Mouse (Mus musculus): ENCODE results near the gene Clcn3. TPM values are rescaled to one million over a fixed set of nuclear protein-coding genes. Genes with fewer than 3 reads are reported as not detected.

Gene Clcn3
- polyA plus RNA-seq, 1 experiment from 2014 or later, result 22.1 TPM

DNA sequence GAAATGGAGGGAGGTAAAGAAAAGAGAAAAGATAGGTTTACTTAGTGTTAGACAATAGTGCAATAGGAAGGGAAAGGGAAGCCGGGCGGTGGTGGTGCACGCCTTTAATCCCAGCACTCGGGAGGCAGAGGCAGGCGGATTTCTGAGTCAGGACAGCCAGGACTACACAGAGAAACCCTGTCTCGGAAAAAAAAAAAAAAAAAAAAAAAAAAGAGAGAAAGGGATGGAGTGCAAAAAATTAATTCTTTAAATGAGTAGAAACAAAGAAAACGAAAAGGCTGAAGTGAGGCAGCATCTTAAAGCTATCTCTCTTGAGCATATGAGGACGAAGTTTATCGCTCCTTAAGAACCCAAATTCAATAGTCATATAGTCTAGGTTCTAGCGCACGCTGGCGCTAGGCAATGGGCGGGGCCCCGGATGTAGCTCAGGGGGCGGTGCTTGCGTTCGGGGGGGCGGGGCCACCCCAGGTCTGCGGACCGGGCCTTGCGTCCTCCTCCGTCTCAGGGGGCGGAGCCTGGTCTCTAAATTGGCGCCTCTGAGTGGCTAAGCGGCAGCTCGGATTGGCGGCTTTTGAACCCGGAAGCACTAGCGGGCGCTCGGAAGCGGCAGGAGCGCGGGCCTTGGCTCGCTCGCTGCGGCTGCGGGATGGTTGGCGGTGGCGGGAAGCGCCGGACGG lies 93.1 kb downstream of the Clcn3 start, which contains the start of gene Hpf1:
Gene Hpf1, plus strand, starts transcription at position 576 of the 677 bp plus-strand sequence.
- peak; percentile 96 for ATAC-seq (ENCODE audit: insufficient number of reproducible peaks, insufficient read depth, low FRiP score, low read depth)
- H3K27ac ChIP-seq (replicated peaks in 1 of 2; ENCODE audit: control insufficient read depth in 1 of 2, insufficient read depth in 1 of 2, low read depth in 2 of 2, low read length in 2 of 2), result no peak within 1 kb of the TSS
- H3K27me3 ChIP-seq (ENCODE audit: control insufficient read depth, insufficient read depth, low read length), result no peaks in the 10 kb centered on the region
- 6% methylated on average over 40 of the region's 43 CpGs for WGBS
- H3K4me1 ChIP-seq (ENCODE audit: control insufficient read depth in 2 of 2, insufficient read depth in 2 of 2, low read length in 2 of 2), result peaks cover 2 to 22% of the 10 kb centered on the region in 2 experiments
- H3K4me3 ChIP-seq (ENCODE audit: control insufficient read depth in 1 of 2, insufficient read depth in 1 of 2, low read depth in 1 of 2, low read length in 2 of 2), result peak within 1 kb of the TSS; percentile 84 to 88
- peak within 1 kb of the TSS; percentile 86 for H3K9ac ChIP-seq (ENCODE audit: low read length)
- H3K9me3 ChIP-seq (ENCODE audit: control insufficient read depth, low read length), result no peaks in the 10 kb centered on the region
- H3K4me2 ChIP-seq (ENCODE audit: low read length), result peak within 1 kb of the TSS; percentile 72
- peaks cover 4% of the 10 kb centered on the region; the same call in 1 of the 2 replicates for H3K36me3 ChIP-seq (ENCODE audit: control insufficient read depth, insufficient read depth, low read length)

DNA sequence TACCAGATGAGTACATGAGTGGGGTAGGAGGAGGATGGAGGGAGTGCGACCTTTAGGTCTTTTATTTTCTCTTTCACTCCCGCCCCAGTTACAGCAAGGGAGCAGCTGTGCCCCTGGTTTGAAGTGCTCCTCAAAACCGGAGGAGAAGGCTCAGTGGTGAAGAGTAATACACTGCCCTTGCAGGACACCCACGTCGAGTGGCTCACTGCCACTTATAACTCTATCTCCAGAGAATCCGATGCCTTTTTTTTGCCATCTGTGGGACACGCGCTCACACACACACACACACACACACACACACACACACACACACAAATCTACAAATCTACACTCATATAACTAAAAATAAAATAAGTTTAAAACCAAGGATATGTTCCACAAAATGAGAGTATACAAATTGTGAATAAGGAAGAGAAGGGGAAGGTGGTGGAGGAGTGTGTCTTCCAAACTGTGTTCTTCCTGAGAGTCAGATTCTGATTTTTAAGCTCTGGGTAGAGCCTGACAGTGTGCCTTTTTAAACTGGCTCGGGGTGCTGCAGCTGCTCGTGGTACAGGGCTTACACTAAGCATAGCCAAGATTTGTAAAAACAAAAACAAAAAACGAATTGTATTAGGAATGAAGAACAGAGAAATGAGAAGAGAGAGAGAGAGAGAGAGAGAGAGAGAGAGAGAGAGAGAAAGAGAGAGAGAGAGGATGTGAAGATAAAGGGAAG lies 93.8 kb downstream of the Clcn3 start:
- WGBS, result 79% methylated on average over 11 of the region's 11 CpGs
- Histone ChIP-seq H3K27ac (replicated peaks in 1 of 2; ENCODE audit: control insufficient read depth in 1 of 2, insufficient read depth in 1 of 2, low read depth in 2 of 2, low read length in 2 of 2) (no peak overlapping the region), H3K27me3 (ENCODE audit: control insufficient read depth, insufficient read depth, low read length) (no peaks in the 10 kb centered on the region), H3K4me2 (ENCODE audit: low read length) (peak overlapping the region; percentile 72; the same call in 1 of the 2 replicates), H3K4me3 (ENCODE audit: control insufficient read depth in 1 of 2, insufficient read depth in 1 of 2, low read depth in 1 of 2, low read length in 2 of 2) (0 out of 4 replicates have a peak overlapping the region, but pooled peaks of 1 of the 2 experiments have one; percentile 84), H3K4me1 (ENCODE audit: control insufficient read depth in 2 of 2, insufficient read depth in 2 of 2, low read length in 2 of 2) (peaks cover 2 to 22% of the 10 kb centered on the region in 2 experiments), H3K36me3 (ENCODE audit: control insufficient read depth, insufficient read depth, low read length) (no peaks in the 10 kb centered on the region; the same call in 1 of the 2 replicates), H3K9ac (ENCODE audit: low read length) (no peak overlapping the region), H3K9me3 (ENCODE audit: control insufficient read depth, low read length) (no peaks in the 10 kb centered on the region)
- no peak for ATAC-seq (ENCODE audit: insufficient number of reproducible peaks, insufficient read depth, low FRiP score, low read depth)

DNA sequence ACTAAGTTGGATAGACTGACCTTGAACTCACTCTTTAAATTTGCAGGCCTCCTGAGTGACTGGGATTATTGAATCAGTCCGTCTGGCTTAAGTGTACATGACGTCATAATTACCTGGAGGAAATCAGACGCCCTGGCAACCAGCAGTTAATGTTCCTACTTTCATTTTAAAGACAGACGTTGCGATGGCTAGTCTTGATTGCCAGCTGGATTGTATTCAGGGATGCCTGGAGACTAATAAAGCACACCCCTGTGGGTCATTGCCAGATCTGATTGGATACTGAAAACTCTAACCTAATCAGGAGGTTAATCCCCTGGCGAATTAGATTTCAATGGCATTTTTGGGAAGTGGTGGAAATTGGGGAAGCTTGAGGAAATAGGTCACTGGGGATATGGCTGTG lies 96.4 kb downstream of the Clcn3 start:
- 67% methylated on average over 6 of the region's 6 CpGs for WGBS
- Histone ChIP-seq H3K27me3 (ENCODE audit: control insufficient read depth, insufficient read depth, low read length) (no peaks in the 10 kb centered on the region), H3K9ac (ENCODE audit: low read length) (no peak overlapping the region), H3K4me1 (ENCODE audit: control insufficient read depth in 2 of 2, insufficient read depth in 2 of 2, low read length in 2 of 2) (peaks cover 0 to 7% of the 10 kb centered on the region in 2 experiments; a peak in 2 of 4 replicates), H3K9me3 (ENCODE audit: control insufficient read depth, low read length) (no peaks in the 10 kb centered on the region), H3K4me3 (ENCODE audit: control insufficient read depth in 1 of 2, insufficient read depth in 1 of 2, low read depth in 1 of 2, low read length in 2 of 2) (no peak overlapping the region), H3K4me2 (ENCODE audit: low read length) (no peak overlapping the region), H3K27ac (replicated peaks in 1 of 2; ENCODE audit: control insufficient read depth in 1 of 2, insufficient read depth in 1 of 2, low read depth in 2 of 2, low read length in 2 of 2) (no peak overlapping the region), H3K36me3 (ENCODE audit: control insufficient read depth, insufficient read depth, low read length) (no peaks in the 10 kb centered on the region)
- ATAC-seq (ENCODE audit: insufficient number of reproducible peaks, insufficient read depth, low FRiP score, low read depth), result no peak

DNA sequence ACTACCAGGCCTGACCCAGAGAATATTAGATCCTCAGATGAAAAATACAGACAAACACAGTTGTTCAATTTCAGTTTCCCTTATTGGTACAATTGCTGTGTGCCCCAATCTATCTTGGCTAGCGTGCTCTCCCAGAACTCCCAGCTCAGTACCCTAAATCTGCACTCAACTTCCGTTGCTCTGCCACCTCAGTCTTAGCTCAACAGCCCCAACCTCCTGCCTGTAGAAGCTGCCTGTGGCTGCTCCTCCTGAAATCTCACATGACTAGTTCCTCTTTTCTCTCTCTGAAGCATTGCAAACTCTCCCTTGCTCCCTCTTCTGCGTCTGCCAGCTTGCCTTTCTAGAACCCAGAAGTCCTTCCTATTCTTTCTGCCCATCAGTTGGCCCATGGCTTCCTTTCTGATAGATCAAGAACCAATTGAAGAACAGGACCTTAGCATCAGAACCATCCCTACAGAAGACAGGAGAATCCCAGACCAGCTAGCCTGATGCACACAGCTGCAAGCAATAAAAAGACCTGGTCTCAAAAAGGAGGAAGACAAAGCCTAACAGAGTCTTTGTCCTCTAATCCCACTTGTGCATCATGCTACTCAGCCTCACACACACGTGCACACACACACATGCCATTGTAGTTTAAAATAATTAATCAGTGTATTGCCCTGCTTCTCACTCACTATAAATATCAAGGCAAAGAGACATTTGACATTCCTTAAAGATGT lies 99.5 kb downstream of the Clcn3 start:
- ATAC-seq (ENCODE audit: insufficient number of reproducible peaks, insufficient read depth, low FRiP score, low read depth), result no peak
- no peaks in the 10 kb centered on the region for H3K36me3 ChIP-seq (ENCODE audit: control insufficient read depth, insufficient read depth, low read length)
- WGBS, result 77% methylated on average over 4 of the region's 4 CpGs
- H3K4me2 ChIP-seq (ENCODE audit: low read length), result no peak overlapping the region
- H3K4me3 ChIP-seq (ENCODE audit: control insufficient read depth in 1 of 2, insufficient read depth in 1 of 2, low read depth in 1 of 2, low read length in 2 of 2), result no peak overlapping the region
- H3K27ac ChIP-seq (replicated peaks in 1 of 2; ENCODE audit: control insufficient read depth in 1 of 2, insufficient read depth in 1 of 2, low read depth in 2 of 2, low read length in 2 of 2), result no peak overlapping the region
- no peaks in the 10 kb centered on the region for H3K27me3 ChIP-seq (ENCODE audit: control insufficient read depth, insufficient read depth, low read length)
- no peaks in the 10 kb centered on the region for H3K9me3 ChIP-seq (ENCODE audit: control insufficient read depth, low read length)
- no peaks in the 10 kb centered on the region for H3K4me1 ChIP-seq (ENCODE audit: control insufficient read depth in 2 of 2, insufficient read depth in 2 of 2, low read length in 2 of 2)
- H3K9ac ChIP-seq (ENCODE audit: low read length), result no peak overlapping the region

DNA sequence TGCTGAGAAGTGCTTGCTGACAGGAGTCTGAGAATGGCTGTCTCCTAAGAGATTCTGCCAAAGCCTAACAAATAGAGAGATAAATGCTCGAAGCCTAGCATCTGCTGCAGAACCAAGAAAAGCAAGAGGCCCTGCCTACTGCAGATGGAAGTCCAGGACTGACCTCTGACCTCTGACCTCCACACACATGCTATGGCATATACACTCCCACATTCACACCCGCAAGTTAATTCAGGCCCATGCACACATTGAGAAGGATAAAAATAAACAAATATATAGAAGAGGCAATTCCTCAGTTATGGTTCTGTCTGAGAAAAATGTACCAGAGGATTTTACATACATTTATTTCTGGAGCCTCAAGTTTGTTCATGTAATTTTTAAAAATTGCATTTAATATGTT lies 104.5 kb downstream of the Clcn3 start:
- Histone ChIP-seq H3K4me2 (ENCODE audit: low read length) (no peak overlapping the region), H3K27me3 (ENCODE audit: control insufficient read depth, insufficient read depth, low read length) (no peaks in the 10 kb centered on the region), H3K4me3 (ENCODE audit: control insufficient read depth in 1 of 2, insufficient read depth in 1 of 2, low read depth in 1 of 2, low read length in 2 of 2) (no peak overlapping the region), H3K9ac (ENCODE audit: low read length) (no peak overlapping the region), H3K4me1 (ENCODE audit: control insufficient read depth in 2 of 2, insufficient read depth in 2 of 2, low read length in 2 of 2) (no peaks in the 10 kb centered on the region), H3K27ac (replicated peaks in 1 of 2; ENCODE audit: control insufficient read depth in 1 of 2, insufficient read depth in 1 of 2, low read depth in 2 of 2, low read length in 2 of 2) (no peak overlapping the region), H3K36me3 (ENCODE audit: control insufficient read depth, insufficient read depth, low read length) (no peaks in the 10 kb centered on the region), H3K9me3 (ENCODE audit: control insufficient read depth, low read length) (no peaks in the 10 kb centered on the region)
- no peak for ATAC-seq (ENCODE audit: insufficient number of reproducible peaks, insufficient read depth, low FRiP score, low read depth)
- WGBS, result 50% methylated on average over 2 of the region's 2 CpGs

DNA sequence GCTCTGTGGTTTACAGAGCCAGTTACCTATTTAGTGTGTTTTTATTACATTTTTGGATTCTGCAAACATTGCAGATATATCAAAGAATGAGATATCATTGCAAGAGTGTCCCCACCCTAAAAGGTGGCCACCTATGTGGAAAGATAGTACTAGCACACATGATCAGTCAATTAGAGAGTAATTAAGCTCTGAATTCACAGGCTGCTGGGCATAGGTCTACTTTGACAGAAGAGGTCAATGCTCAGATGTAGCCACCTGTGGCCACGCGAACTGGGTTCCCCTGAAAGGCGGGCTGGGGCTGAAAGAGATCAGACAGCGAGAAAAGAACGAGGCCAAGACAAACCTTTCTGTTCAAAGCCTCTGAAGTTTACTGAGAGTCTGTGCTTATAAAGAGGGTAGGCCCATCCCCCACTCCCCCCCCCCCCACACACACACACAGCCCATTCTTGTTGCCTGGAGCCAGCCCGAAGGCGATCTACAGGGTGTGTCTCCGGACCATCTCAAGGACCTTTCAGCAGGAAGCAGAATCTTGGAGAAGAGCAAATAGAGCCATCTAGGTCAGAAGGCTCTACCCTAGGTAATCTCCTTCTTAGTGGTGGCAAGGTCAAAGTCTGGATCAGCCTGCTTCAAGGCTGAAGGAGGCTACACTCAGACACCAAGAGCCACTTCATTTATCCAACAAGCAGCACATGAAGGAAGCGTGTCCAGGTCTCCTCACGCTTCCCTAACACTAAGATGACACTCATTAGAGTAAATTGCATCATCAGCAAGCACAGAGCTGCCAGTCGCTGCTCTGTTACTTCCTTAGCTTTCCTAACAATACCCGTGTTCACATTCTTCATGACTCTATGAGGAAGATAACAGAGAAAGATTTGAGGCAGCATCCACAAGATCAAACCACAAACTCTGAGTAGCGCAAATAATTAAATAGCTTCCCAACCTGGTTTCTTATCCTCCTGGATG lies 112.6 kb downstream of the Clcn3 start:
- no peak for ATAC-seq (ENCODE audit: insufficient number of reproducible peaks, insufficient read depth, low FRiP score, low read depth)
- no peak overlapping the region for H3K27ac ChIP-seq (replicated peaks in 1 of 2; ENCODE audit: control insufficient read depth in 1 of 2, insufficient read depth in 1 of 2, low read depth in 2 of 2, low read length in 2 of 2)
- H3K4me3 ChIP-seq (ENCODE audit: control insufficient read depth in 1 of 2, insufficient read depth in 1 of 2, low read depth in 1 of 2, low read length in 2 of 2), result no peak overlapping the region
- WGBS, result 83% methylated on average over 13 of the region's 13 CpGs
- no peak overlapping the region for H3K4me2 ChIP-seq (ENCODE audit: low read length)
- peaks cover 0 to 10% of the 10 kb centered on the region in 2 experiments; a peak in 1 of 4 replicates for H3K4me1 ChIP-seq (ENCODE audit: control insufficient read depth in 2 of 2, insufficient read depth in 2 of 2, low read length in 2 of 2)
- no peak overlapping the region for H3K9ac ChIP-seq (ENCODE audit: low read length)
- H3K27me3 ChIP-seq (ENCODE audit: control insufficient read depth, insufficient read depth, low read length), result no peaks in the 10 kb centered on the region
- H3K36me3 ChIP-seq (ENCODE audit: control insufficient read depth, insufficient read depth, low read length), result no peaks in the 10 kb centered on the region
- no peaks in the 10 kb centered on the region for H3K9me3 ChIP-seq (ENCODE audit: control insufficient read depth, low read length)

DNA sequence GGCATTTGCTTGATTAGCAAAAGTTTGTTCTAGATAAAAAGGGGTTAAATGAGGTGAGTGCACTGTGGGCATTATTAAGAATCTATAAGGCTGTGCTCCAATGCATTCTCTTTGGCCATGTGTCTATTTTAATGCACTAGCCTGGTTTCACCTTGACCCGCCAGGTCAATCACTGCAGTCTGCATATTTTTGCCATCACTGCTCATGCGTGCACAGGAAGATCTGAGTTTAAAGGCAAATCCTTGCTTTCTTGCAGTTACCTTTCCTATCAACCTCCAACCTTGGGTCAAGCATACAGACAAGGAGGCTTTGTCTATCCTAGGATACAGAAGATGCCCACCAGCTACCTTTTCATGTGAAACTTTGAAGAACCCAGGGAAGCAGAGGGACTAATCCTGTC lies 113.3 kb downstream of the Clcn3 start:
- H3K4me2 ChIP-seq (ENCODE audit: low read length), result no peak overlapping the region

More for the DNA sequence above, 113.3 kb downstream of the Clcn3 start:
- 79% methylated on average over 2 of the region's 2 CpGs for WGBS
- H3K4me1 ChIP-seq (ENCODE audit: control insufficient read depth in 2 of 2, insufficient read depth in 2 of 2, low read length in 2 of 2), result peaks cover 0 to 10% of the 10 kb centered on the region in 2 experiments; a peak in 1 of 4 replicates
- ATAC-seq (ENCODE audit: insufficient number of reproducible peaks, insufficient read depth, low FRiP score, low read depth), result no peak
- no peak overlapping the region for H3K4me3 ChIP-seq (ENCODE audit: control insufficient read depth in 1 of 2, insufficient read depth in 1 of 2, low read depth in 1 of 2, low read length in 2 of 2)
- no peak overlapping the region for H3K9ac ChIP-seq (ENCODE audit: low read length)
- H3K27me3 ChIP-seq (ENCODE audit: control insufficient read depth, insufficient read depth, low read length), result no peaks in the 10 kb centered on the region
- H3K27ac ChIP-seq (replicated peaks in 1 of 2; ENCODE audit: control insufficient read depth in 1 of 2, insufficient read depth in 1 of 2, low read depth in 2 of 2, low read length in 2 of 2), result no peak overlapping the region
- H3K9me3 ChIP-seq (ENCODE audit: control insufficient read depth, low read length), result no peaks in the 10 kb centered on the region
- no peaks in the 10 kb centered on the region for H3K36me3 ChIP-seq (ENCODE audit: control insufficient read depth, insufficient read depth, low read length)
